ENCODE assay signal across 27 mouse cellular contexts in genomic region chr9:54596752-54597465, GRCm38 (mm10). TPM values are rescaled to one million over a fixed set of nuclear protein-coding genes. Genes with fewer than 3 reads are reported as not detected.
DNase-seq lines count a peak whose midpoint lies in the region; ATAC-seq lines count a peak whose summit lies in the region.
"Had no signal": no experiment of that assay in that cellular context is flagged by ENCODE, and none has a peak within 500 bp of the region (broad histone marks: within the 10 kb centered on the region; RNA-seq: fewer than 3 reads in every experiment).

No protein-coding gene starts in this region.

- intact Hi-C loops in heart, postnatal 14 days (cut with DNase I): no loop called here

- 0 out of 2 replicates have a peak overlapping the region, but pooled peaks have one; percentile 14 for H3K9ac ChIP-seq in heart, embryonic 12.5 days
- H3K9ac ChIP-seq: liver, embryonic 12.5 days; lung, embryonic 15.5 days; midbrain, embryonic 15.5 days; neural tube, embryonic 15.5 days had no signal

- DNase-seq in gastrocnemius, adult 8-10 months (ENCODE audit: low spot score in 2 of 2): peak; percentile 39 to 50
- DNase-seq in gastrocnemius, postnatal 4 days (ENCODE audit: low spot score in 2 of 2): no peak
- DNase-seq in heart, adult 18-20 months: peak; percentile 44 to 59
- peak; percentile 12 to 16 for DNase-seq in heart, postnatal 14 days
- no peak for DNase-seq in thymus, adult 18-20 months
- no peak for DNase-seq in cerebellum, adult 11 months
- DNase-seq in right cerebral cortex, adult 18-20 months: no peak
- DNase-seq: adrenal gland, postnatal 25 days; cerebellum, adult 2 months; kidney, postnatal 4 days; right cerebral cortex, postnatal 25 days had no signal

- 65% methylated on average over 15 of the region's 15 CpGs for WGBS in heart, embryonic 12.5 days

- peaks cover 34% of the 10 kb centered on the region for H3K4me1 ChIP-seq in heart, embryonic 12.5 days (replicated peaks)
- H3K4me1 ChIP-seq: forebrain, embryonic 10.5 days; liver, embryonic 12.5 days; lung, embryonic 15.5 days; midbrain, embryonic 15.5 days; neural tube, embryonic 15.5 days had no signal

- H3K27ac ChIP-seq in heart, embryonic 12.5 days (ENCODE audit: poor library complexity, severe bottlenecking): peak overlapping the region; percentile 65
- H3K27ac ChIP-seq: forebrain, embryonic 10.5 days; liver, embryonic 12.5 days; lung, embryonic 15.5 days; midbrain, embryonic 15.5 days; neural tube, embryonic 15.5 days had no signal

- no peaks in the 10 kb centered on the region for H3K27me3 ChIP-seq in heart, embryonic 12.5 days (replicated peaks)
- H3K27me3 ChIP-seq: CH12.LX; liver, embryonic 12.5 days; lung, embryonic 15.5 days; midbrain, embryonic 15.5 days; neural tube, embryonic 15.5 days had no signal

- no peak overlapping the region for H3K4me3 ChIP-seq in heart, embryonic 12.5 days
- H3K4me3 ChIP-seq: forebrain, embryonic 10.5 days; liver, embryonic 12.5 days; lung, embryonic 15.5 days; midbrain, embryonic 15.5 days; myocyte; neural tube, embryonic 15.5 days had no signal

- no peak overlapping the region; the same call in 1 of the 2 replicates for H3K4me2 ChIP-seq in heart, embryonic 12.5 days
- H3K4me2 ChIP-seq: liver, embryonic 12.5 days; lung, embryonic 15.5 days; midbrain, embryonic 15.5 days; neural tube, embryonic 15.5 days had no signal

- no peaks in the 10 kb centered on the region for H3K9me3 ChIP-seq in heart, embryonic 12.5 days (replicated peaks)
- H3K9me3 ChIP-seq: forebrain, embryonic 10.5 days; liver, embryonic 12.5 days; lung, embryonic 15.5 days; midbrain, embryonic 15.5 days; neural tube, embryonic 15.5 days had no signal

- ATAC-seq in heart, embryonic 12.5 days (ENCODE audit: insufficient number of reproducible peaks, low FRiP score): no peak
- ATAC-seq: hindbrain, embryonic 16.5 days; intestine, embryonic 16.5 days; liver, embryonic 12.5 days; midbrain, embryonic 15.5 days had no signal

- peaks cover 93% of the 10 kb centered on the region for H3K36me3 ChIP-seq in heart, embryonic 12.5 days

RNA-seq across cellular contexts. Expression of gene Idh3a, which starts 10.8 kb away (rescaled TPM):
- total RNA-seq in gastrocnemius, adult 8-10 months (2022): 100 to 1,000 TPM; 456 to 541 (median 521) TPM
- total RNA-seq in gastrocnemius, postnatal 4 days (2021): 100 to 1,000 TPM; 254 to 292 TPM
- 100 to 1,000 TPM; 562 to 594 TPM for total RNA-seq in heart, adult 18-20 months (2021)
- 457 and 462 TPM in 2 replicates for polyA plus RNA-seq in heart, embryonic 12.5 days (2016; fragmentation: Nextera tagmentation; extraction: Ambion mirVana)
- total RNA-seq in heart, postnatal 14 days (2021): 100 to 1,000 TPM; 581 to 585 TPM

RNA-seq across cellular contexts. Expression of gene Cib2, which starts 36.9 kb away (rescaled TPM):
- total RNA-seq in gastrocnemius, adult 8-10 months (2022): 100 to 1,000 TPM; 127 to 157 (median 137) TPM
- total RNA-seq in gastrocnemius, postnatal 4 days (2021): 10 to 100 TPM; 18.5 to 24.5 TPM
- 1 to 10 TPM; 1.5 to 8.6 TPM for total RNA-seq in heart, adult 18-20 months (2021)
- polyA plus RNA-seq in heart, embryonic 12.5 days (2016; fragmentation: Nextera tagmentation; extraction: Ambion mirVana): 4.1 and 4.9 TPM in 2 replicates
- 1 to 10 TPM in 1 of 2 experiments, under 1 TPM in 1; 0.71 to 3.4 TPM for total RNA-seq in heart, postnatal 14 days (2021)
- total RNA-seq: megakaryocyte-erythroid progenitor cell, adult 5-6 weeks had no signal

RNA-seq across cellular contexts. Expression of gene Sh2d7, which starts 58.1 kb away (rescaled TPM):
- total RNA-seq in gastrocnemius, adult 8-10 months (2022): not detected
- total RNA-seq in gastrocnemius, postnatal 4 days (2021): not detected
- under 1 TPM in 1 of 2 experiments, not detected in 1; 0.15 TPM for total RNA-seq in heart, adult 18-20 months (2021)
- polyA plus RNA-seq in heart, embryonic 12.5 days (2016; fragmentation: Nextera tagmentation; extraction: Ambion mirVana): not detected in 2 replicates
- not detected for total RNA-seq in heart, postnatal 14 days (2021)
- total RNA-seq: adrenal gland, postnatal 25 days; granulocyte monocyte progenitor cell, adult 5-6 weeks; layer of hippocampus, postnatal 10 days; megakaryocyte-erythroid progenitor cell, adult 5-6 weeks had no signal
- polyA plus RNA-seq: cerebellum, adult 2 months; forebrain, embryonic 10.5 days; intestine, embryonic 16.5 days; kidney, embryonic 14.5 days; limb, embryonic 11.5 days; liver, embryonic 12.5 days; lung, embryonic 15.5 days; midbrain, embryonic 15.5 days; myocyte; neural tube, embryonic 15.5 days; stomach, embryonic 16.5 days had no signal

Comparison
In these comparisons a context has a peak if more than half of its experiments do, and no peak if none do; other contexts are left out.
1. DNase-seq: peak in gastrocnemius, adult 8-10 months (2 of 2), heart, adult 18-20 months (2 of 2) and heart, postnatal 14 days (2 of 2); none in gastrocnemius, postnatal 4 days (0 of 2), thymus, adult 18-20 months (0 of 2), cerebellum, adult 11 months (single experiment) and right cerebral cortex, adult 18-20 months (single experiment).
2. RNA of gene Cib2, which starts 36.9 kb away (total RNA-seq): 127 to 157 TPM in gastrocnemius, adult 8-10 months; 18.5 to 24.5 TPM in gastrocnemius, postnatal 4 days, 1.5 to 8.6 TPM in heart, adult 18-20 months and 0.71 to 3.4 TPM in heart, postnatal 14 days; every median in the first group is over 4 times any median in the second.